Mouse (Mus musculus) erythroblast, embryonic 14.5 days (primary cell): Measurements from ENCODE around the gene Zfp653. TPM values are rescaled to one million over a fixed set of nuclear protein-coding genes. Genes with fewer than 3 reads are reported as not detected.

Experiments
- H3K27me3 ChIP-seq: 2 replicates; pipeline ENCODE4 v1.6.1; 2012; ENCODE audit warnings: inconsistent platforms; ENCODE audit not compliant: control insufficient read depth
- H3K36me3 ChIP-seq: 2 replicates; pipeline ENCODE4 v1.6.1; 2012; ENCODE audit warnings: mild to moderate bottlenecking, inconsistent platforms; ENCODE audit not compliant: control insufficient read depth
- H3K4me1 ChIP-seq: 2 replicates; pipeline ENCODE4 v1.6.1; 2012; ENCODE audit warnings: inconsistent platforms; ENCODE audit not compliant: control insufficient read depth
- H3K4me3 ChIP-seq: replicated peaks from 2 replicates; pipeline ENCODE3; 2012; ENCODE audit warnings: moderate library complexity, mild to moderate bottlenecking, inconsistent platforms
- H3K9me3 ChIP-seq: 2 replicates; pipeline ENCODE4 v1.6.1; 2012; ENCODE audit warnings: low read length, inconsistent platforms, mixed read lengths; ENCODE audit not compliant: control insufficient read depth
- GATA1 ChIP-seq: IDR thresholded peaks from 2 replicates; pipeline ENCODE4 v1.6.1; 2012; ENCODE audit warnings: low read length, inconsistent platforms, mixed read lengths
- TAL1 ChIP-seq: IDR thresholded peaks from 3 replicates; pipeline ENCODE4 v1.6.1; 2012; ENCODE audit warnings: low read length, inconsistent platforms, mixed read lengths
- polyA plus RNA-seq: library from polyadenylated mRNA; stranded (reverse); fragments of >175 nt; gene quantifications from 2 replicates; pipeline ENCODE4 v1.2.3, GENCODE M21; 2012

Gene Zfp653
- polyA plus RNA-seq, 1 experiment: 2.8 TPM

DNA sequence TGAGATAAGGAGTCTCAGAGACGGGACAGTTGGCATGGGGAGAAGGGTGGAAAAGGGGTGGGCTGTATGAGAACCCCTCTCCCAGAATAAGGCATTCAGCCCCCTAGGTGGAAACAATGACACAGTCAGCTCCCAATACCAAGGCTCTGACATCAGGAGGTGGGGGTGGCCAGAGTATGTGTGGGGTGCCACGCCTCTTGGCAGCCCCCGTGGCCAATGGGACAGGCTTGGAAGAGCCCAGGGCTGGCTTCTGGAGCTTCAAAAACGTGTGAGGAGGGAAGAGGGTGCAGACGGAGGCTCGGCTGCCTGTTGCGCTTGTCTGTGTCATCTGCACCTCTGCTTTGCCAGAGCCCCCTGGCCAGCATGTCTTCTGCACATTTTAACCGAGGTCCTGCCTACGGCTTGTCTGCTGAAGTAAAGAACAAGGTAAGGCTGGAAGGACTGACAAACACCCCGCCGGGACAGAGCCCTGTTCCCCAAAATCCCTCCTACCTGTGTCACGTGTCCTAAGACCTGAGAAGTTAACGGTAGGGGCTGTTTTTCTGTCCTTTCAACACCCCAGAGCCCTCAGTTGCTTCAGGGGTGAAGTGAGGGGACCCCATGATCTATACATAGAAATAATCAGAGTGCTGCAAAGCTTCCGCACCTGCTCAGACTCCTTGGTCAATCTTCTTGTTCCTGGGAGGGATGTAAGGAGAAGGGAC, 28.0 kb upstream of the Zfp653 start, which contains the start of gene Cnn1:
Gene Cnn1, plus strand, starts transcription at position 224 of the 704 bp plus-strand sequence.
- Histone ChIP-seq H3K27me3 (peaks cover 79% of the 10 kb centered on the region), H3K4me3 (no peak within 1 kb of the TSS), H3K36me3 (no peaks in the 10 kb centered on the region), H3K9me3 (peaks cover 2% of the 10 kb centered on the region; the same call in 1 of the 2 replicates), H3K4me1 (peaks cover 7% of the 10 kb centered on the region)
- TF ChIP-seq TAL1 (no peak), GATA1 (no peak)

- Histone ChIP-seq H3K36me3 (no peaks in the 10 kb centered on the region), H3K4me3 (peak overlapping the region; percentile 38), H3K9me3 (peaks cover 2% of the 10 kb centered on the region; the same call in 1 of the 2 replicates), H3K27me3 (peaks cover 78% of the 10 kb centered on the region), H3K4me1 (peaks cover 7% of the 10 kb centered on the region)
- TF ChIP-seq GATA1 (no peak), TAL1 (no peak)
Observed at GRCm38 (mm10) chr9:22095854-22096307, 24.7 kb upstream of the Zfp653 start.

- no peaks in the 10 kb centered on the region for H3K9me3 ChIP-seq
- H3K27me3 ChIP-seq: peaks cover 53% of the 10 kb centered on the region
- no peaks in the 10 kb centered on the region for H3K36me3 ChIP-seq
- H3K4me3 ChIP-seq: no peak overlapping the region
- TF ChIP-seq TAL1: no peak
- TF ChIP-seq GATA1: no peak
- H3K4me1 ChIP-seq: peaks cover 7% of the 10 kb centered on the region
Observed at GRCm38 (mm10) chr9:22092746-22093145, 21.6 kb upstream of the Zfp653 start.

DNA sequence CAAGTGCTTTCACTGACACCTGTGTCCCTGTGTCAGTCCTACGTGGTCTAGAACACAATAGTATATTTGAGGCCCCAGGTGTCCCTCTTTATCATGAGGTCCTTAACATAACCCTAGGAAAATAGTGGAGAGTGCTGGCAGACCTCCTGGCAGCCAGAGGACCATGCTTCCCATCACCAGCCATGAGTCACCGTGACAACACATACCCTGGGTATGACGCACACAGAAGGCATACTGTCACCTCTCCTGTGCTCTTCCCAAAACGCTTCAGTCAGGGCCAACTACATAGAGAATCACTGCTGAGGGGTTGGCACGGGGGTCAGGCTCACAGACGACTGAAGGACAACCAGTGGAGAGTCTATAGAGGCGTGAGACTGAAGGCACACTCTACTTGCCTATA, 18.8 kb upstream of the Zfp653 start:
- H3K4me3 ChIP-seq: no peak overlapping the region
- peaks cover 10% of the 10 kb centered on the region for H3K4me1 ChIP-seq
- H3K9me3 ChIP-seq: no peaks in the 10 kb centered on the region
- H3K27me3 ChIP-seq: peaks cover 27% of the 10 kb centered on the region
- H3K36me3 ChIP-seq: no peaks in the 10 kb centered on the region
- no peak for TF ChIP-seq TAL1

- Histone ChIP-seq H3K27me3 (peaks cover 20% of the 10 kb centered on the region), H3K9me3 (no peaks in the 10 kb centered on the region), H3K4me3 (no peak overlapping the region), H3K4me1 (peaks cover 16% of the 10 kb centered on the region), H3K36me3 (no peaks in the 10 kb centered on the region)
- no peak for TF ChIP-seq GATA1
- TF ChIP-seq TAL1: no peak
Observed at GRCm38 (mm10) chr9:22089281-22089680, 18.1 kb upstream of the Zfp653 start.

DNA sequence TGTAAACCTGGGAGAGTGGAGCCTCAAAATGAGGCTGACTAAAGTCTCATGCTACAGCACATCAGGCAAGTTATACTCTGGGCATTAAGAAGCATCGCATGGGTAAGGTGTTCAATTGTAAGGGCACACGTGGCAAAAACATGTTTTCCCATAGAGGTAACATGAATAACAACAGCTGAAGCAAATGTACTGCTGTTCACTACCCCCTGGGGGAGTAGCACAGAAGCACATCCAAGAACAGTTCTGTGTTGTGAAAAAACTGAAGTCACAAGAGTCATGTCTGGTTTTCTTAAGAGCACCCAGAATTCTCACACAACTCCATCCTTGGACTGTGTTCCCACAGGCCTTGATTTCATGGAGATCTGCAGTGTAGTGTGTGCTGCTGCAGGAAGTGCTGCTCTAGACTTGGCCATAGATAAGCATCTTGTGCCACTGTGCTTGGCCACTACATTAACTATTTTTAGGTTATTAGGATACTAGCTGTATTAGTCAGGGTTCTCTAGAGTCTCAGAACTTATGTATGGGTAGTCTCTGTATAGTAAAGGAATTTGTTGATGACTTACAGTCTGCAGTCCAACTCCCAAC, 15.9 kb upstream of the Zfp653 start:
- TF ChIP-seq GATA1: peak; percentile 64
- no peak for TF ChIP-seq TAL1
- Histone ChIP-seq H3K36me3 (peaks cover 8% of the 10 kb centered on the region), H3K27me3 (peaks cover 9% of the 10 kb centered on the region; the same call in 1 of the 2 replicates), H3K4me3 (no peak overlapping the region), H3K4me1 (peaks cover 26% of the 10 kb centered on the region), H3K9me3 (no peaks in the 10 kb centered on the region)

DNA sequence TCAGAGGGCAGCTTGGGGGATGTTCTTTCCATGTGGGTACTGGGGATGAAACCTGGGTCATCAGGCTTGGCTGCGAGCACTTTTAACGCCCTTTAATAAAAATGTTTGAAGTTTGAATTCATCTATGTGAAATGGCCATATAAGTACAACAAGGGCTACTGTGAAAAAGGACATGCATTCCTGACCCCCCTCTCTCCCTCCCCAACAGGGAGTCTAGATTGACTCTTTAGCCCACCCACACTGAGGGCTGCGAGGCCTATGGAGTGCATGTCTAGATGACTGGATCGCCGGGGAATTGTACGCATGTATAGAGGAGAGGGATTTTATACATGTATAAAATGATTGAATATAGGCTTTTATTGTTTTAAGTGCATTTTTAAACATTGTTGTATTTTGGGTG, 14.8 kb upstream of the Zfp653 start:
- TF ChIP-seq GATA1 (no peak), TAL1 (no peak)
- Histone ChIP-seq H3K9me3 (no peaks in the 10 kb centered on the region), H3K27me3 (peaks cover 6% of the 10 kb centered on the region; the same call in 1 of the 2 replicates), H3K36me3 (peaks cover 10% of the 10 kb centered on the region), H3K4me3 (peak overlapping the region; percentile 78), H3K4me1 (peaks cover 26% of the 10 kb centered on the region)

DNA sequence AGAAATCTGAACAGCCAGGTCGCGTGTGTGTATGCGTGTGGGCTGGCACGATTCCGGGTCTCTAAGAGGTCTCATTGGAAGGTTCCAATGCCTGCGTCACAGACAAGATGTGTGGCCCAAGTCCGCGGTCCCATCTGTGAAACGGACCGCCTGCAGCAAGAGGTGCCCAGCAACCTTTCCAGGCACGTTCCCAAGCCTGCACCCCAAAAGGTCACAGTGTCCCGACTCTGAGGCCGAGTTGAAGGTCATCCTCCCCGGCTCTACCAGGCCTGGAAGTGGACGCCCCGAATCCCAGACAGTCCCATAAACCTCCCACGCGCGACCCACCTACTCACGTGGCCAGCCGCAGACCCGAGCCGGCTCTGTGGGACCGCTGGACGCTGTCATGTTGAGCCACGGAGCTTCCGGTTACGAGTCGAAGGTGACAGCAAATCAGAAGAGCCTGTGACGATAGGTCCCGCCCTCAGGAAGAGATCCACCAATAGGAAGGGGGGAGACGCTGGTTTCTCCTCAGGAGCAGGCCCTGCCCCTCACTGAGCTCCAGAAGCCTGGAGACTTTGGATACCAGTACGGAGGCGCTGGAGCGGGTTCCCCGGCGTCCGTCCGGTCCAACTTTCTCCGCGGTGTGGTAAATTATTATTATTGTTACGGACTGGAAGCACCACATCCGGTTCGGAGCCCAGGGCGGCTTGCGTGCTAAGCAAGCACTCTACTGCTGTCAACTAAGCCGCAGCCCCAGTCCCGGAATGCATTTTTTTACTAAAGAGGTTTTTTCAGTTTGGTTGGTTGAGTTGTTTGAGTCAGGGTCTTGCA, 14.1 kb upstream of the Zfp653 start, which contains the start of gene Ecsit:
Gene Ecsit, minus strand, starts transcription at position 417 of the 813 bp plus-strand sequence.
- peaks cover 26% of the 10 kb centered on the region for H3K4me1 ChIP-seq
- peaks cover 6% of the 10 kb centered on the region; the same call in 1 of the 2 replicates for H3K27me3 ChIP-seq
- TF ChIP-seq TAL1: no peak
- TF ChIP-seq GATA1: no peak
- H3K4me3 ChIP-seq: peak within 1 kb of the TSS; percentile 78
- peaks cover 14% of the 10 kb centered on the region for H3K36me3 ChIP-seq
- H3K9me3 ChIP-seq: no peaks in the 10 kb centered on the region

DNA sequence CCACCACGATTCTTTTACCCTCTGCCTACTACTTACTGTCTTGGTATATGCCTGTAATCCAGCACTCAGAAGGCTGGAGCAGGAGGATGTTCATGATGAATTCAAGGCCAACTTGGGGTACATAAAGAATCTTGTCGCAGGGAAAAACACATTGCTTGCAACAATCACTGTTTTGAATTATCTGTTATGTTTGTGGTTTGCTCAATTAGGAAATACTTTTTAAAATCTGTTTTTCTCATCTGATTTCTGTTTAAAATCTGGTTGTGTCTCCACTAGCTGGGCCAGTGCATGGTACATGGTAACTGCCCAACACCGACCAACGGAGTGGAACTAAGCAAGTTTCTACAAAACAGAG, 13.5 kb upstream of the Zfp653 start:
- H3K27me3 ChIP-seq: 0 out of 2 replicates have a peak, but pooled peaks cover 2% of the 10 kb centered on the region
- H3K9me3 ChIP-seq: no peaks in the 10 kb centered on the region
- peaks cover 26% of the 10 kb centered on the region for H3K4me1 ChIP-seq
- peaks cover 16% of the 10 kb centered on the region for H3K36me3 ChIP-seq
- TF ChIP-seq GATA1 (no peak), TAL1 (no peak)
- peak overlapping the region; percentile 78 for H3K4me3 ChIP-seq
